Mouse (Mus musculus) left cerebral cortex, postnatal 10 days (tissue): ENCODE measurements at regions not wholly inside any gene's neighbourhood (a gene's known extent, or its start where the extent isn't known, plus 50 kb on each side); places are given as distances from the start of the nearest gene placed in this dataset.

Experiments
- DNase-seq, 2 experiments: peaks; one replicate each; pipeline ENCODE4 v3.0.0; 2021 to 2022; ENCODE audit warnings: low spot score in 2 of 2, mixed read lengths in 1 of 2; ENCODE audit errors: extremely low spot score in 1 of 2
- intact Hi-C: fragments of 180-260 bp; cut with DNase I; formaldehyde crosslinking; loops from one replicate; pipeline ENCODE4 v1.15.1; 2025

DNA sequence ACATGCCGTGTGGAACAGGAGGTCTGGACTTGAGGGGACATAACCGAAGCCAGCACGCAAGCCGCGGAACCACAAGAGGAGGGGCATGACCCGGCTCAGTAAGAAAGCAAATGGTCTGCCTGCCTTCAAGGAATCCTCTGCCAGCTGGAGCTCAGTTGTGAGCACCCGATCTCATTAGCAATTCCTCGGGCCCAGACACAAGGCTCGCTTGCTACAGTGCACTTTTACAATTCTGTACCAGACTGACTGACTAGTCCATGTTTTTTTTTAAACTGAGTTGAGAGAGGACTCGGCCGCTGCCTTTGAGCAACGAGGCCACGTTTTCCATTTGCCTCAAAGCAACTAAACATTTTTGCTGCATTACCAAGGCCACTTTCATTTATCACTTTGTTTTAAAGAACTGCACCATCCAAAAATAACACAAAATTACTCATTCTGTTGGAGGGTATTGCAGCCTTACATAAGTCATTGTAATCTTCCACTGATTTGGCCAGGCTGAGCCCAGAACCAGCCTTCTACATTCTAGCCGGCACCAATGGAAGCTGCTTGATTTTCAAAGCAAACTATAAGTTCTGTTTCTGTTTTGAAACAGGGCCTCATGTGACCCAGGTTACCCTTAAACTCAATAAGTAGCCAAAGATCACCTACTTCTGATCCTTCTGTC lies 245.9 kb upstream of the Tsc22d2 start:
- intact Hi-C loops = no loop called here

DNA sequence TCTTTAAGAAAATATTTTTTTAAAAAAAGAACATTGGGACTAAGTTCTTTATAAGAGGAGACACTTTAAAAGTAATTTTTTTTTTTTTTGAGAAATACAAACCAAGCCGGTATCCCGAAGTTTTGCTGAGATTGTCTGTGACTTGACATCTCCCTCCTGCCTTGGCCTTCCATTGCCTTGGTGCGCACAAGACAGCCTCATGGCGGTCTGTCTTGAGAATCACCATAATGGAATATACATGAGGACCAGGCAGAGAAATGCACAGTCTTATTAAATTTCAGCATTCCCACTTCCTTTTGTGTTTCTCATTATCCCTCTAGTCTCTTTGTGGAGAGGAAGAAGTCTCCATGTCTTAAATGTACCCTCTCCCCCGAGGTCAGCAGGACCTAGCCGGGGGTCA lies 244.7 kb upstream of the Tsc22d2 start:
- intact Hi-C loops = no loop called here
- DNase-seq = no peak

More for the DNA sequence above, 245.9 kb upstream of the Tsc22d2 start:
- peak; percentile 34 to 52 for DNase-seq

DNA sequence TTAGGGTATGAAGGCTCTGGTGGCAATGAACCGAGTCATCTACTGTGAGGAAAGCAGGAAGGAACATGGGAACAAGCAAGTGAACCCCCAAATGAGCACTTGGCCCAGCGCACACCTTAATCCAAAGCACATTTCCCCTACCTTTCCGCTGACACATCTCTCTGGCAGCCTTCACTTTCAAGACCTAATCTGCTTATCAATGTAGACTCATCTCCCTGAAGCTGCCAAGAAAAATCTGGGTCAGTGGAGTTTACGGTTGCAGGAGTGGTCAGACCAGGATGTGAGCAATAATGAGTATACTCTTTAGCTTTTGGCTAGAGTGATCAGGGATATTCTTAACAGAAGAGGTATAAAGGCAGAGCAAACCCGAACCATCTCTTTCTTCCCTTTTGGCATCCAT lies 242.4 kb upstream of the Tsc22d2 start:
- intact Hi-C loops = no loop called here
- DNase-seq = no peak

DNA sequence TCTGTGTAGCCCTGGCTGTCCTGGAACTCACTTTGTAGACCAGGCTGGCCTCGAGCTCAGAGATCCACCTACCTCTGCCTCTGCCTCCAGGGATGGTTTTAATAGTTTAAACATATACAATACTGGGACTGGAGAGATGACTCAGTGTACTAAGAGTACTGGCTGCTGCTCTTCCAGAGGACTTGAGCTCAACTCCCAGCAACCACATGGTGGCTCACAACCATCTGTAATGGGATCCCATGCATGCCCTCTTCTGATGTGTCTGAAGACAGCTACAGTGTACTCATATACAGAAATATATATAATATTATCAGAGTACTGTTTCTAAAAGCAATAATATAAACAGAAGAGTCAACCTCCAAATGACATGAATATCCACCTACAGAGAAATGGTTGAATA lies 240.7 kb upstream of the Tsc22d2 start:
- no peak for DNase-seq
- intact Hi-C loops = no loop called here

DNA sequence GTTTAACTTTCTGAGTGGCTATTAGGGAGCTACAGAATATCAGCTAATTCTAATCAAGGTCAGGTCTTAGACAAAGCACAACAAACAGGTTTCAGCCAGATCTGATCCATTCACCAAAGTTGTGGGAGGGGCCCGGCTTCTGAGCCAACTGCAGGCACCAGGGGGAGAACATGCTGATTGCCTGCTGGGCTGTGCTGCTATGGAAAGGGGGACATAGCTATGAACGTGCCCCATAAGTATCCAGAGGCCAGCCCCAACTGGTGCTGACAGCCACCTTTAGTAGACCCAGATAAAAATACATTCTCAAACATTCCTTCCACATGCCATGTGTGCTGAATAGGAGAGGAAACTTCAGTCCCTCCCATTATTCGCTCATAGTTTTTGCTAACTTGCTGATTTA lies 232.8 kb upstream of the Tsc22d2 start:
- no peak for DNase-seq
- intact Hi-C loops = no loop called here

DNA sequence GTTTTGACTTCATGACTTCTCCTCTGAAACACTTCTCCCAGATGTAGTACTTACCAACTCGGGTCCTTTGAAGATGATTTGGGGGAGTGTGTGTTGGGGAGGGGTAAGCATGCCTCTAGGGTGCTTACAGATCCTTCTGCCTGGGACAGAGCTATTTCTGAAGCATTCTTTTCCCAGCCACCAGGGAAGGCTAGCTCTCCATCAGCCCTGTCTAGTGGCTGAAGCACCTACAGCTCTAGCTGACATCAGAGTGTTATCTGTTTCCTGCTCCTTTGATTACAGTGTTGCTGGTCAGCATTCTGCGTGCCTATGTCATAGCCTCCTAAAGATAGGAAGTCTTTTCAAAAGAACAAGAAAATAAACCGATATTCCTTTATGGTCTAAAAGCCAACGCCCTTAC lies 232.2 kb upstream of the Tsc22d2 start:
- DNase-seq = no peak
- intact Hi-C loops = no loop called here

DNA sequence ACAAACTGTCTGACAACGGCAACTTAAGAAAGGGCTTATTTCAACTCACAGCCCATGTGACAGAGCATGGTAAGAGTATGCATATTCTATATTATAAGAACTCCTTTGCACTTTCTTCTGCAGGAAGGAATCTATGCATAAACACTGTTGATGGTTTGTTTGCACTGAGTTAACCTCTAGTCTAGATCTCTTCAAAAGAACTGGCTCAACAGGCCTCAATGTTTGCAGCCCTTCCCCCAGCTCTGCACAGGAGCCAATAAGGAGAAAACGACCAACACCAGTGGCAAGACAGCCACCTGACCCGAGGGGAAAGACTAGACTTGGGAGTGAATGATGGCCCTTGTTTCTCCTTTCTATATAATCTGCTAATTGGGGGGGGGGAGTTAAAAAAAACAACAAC lies 231.2 kb upstream of the Tsc22d2 start:
- intact Hi-C loops = no loop called here
- no peak for DNase-seq

DNA sequence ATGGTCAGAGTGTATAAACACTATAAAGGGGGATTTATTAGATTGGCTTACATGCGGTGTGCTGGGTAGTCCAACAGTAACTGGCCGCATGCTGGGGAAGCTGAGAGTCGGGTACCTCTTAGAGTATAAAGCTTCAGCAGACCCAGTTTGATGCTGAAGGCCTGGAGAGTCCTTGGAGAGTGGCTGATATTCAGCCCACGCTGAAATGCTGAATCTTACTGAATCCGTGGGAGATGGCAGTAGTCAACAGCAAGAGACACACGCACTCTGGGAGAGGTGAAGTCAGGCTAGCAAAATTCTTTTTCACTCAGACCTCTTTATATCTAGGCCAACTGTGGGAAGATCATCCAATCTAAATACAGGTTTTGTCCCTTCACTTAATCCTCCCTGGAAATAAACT lies 214.1 kb upstream of the Tsc22d2 start:
- intact Hi-C loops = no loop called here
- DNase-seq = no peak

DNA sequence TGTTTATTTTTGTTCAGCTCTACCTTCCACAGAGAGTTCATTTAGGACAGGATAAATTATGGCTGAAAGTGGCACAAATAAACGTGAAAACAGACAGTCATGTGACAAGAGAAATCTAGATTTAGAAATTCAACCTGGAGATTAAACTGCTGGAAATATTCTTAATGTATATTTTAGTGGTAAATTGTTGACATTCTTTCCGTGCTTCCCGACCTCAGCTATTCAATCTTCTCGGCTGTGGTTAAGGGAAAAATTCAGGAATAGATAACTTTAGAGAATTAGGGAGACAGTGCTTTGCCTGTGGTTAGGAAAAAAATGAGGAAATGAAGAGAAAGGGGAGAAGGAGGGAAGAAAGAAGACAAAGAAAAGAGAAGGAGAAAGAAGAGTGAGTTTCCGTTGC lies 211.7 kb upstream of the Tsc22d2 start:
- intact Hi-C loops = no loop called here
- no peak for DNase-seq

DNA sequence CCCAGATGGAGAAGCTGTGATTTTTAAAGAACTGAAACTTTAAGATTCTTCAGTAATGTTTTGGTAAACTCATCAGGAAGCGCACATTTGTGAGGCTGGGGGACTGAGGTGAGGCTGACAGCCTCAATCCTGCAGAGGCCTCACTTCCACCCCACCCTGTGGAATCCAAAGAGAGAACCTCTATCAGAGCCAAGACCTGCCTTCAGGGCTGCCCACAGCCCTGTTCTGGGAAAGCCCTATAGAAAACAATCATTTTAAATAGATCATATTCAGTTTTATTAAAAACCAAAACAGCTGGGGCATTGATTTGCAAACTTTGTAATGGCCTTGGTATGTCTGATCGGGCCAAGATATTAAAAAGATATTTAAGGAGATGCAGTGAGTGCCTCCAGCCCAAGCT lies 210.7 kb upstream of the Tsc22d2 start:
- intact Hi-C loops = no loop called here

DNA sequence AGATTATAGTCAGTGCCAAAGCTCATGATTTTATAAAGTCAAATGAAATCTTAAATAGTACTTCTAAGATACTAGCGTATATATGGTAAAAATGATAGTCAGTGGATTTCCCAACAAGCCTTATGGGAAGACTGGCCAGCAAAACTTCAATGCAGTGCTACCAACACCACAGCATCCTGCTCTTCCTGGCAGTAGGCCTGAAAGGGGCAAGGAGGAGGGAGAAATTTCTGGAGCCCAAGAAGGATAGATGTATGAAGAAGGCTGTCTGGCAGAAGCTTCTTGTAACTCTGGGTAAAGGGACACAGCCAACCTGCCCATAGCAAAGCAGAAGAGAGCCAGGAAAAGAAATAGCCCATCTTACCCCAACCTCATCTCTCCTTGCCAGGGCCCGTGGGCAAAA lies 209.0 kb upstream of the Tsc22d2 start:
- intact Hi-C loops = no loop called here
- DNase-seq = no peak

More for the DNA sequence above, 210.7 kb upstream of the Tsc22d2 start:
- DNase-seq = no peak

DNA sequence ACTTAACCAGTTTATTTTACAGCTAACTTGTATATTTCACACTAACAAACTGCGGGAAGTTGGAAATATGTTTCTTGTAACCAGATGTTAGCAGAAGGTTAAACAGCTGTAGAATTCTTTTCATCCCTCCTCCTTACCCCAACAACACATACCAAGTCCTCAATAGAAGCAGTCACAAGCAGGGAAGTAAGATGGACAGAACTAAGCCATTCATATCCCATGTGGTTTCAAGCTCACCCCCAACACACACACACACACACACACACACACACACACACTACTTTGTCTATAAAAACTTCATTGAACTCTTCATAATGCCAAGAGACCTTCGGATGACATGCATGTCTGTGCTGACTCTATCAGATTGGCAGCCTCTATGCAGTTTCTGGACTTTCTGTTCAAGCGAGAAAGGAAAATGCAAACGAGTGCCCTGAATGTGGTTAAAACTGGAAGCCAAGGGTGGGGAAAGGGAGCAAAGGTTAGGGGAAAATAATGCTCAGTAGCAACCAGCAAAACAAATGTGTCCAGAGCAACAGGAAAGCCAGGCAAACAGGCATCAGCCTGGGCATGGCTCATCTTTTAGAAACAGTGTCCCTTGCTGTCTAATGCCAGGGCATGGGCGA lies 207.6 kb upstream of the Tsc22d2 start:
- no peak for DNase-seq
- intact Hi-C loops = no loop called here

DNA sequence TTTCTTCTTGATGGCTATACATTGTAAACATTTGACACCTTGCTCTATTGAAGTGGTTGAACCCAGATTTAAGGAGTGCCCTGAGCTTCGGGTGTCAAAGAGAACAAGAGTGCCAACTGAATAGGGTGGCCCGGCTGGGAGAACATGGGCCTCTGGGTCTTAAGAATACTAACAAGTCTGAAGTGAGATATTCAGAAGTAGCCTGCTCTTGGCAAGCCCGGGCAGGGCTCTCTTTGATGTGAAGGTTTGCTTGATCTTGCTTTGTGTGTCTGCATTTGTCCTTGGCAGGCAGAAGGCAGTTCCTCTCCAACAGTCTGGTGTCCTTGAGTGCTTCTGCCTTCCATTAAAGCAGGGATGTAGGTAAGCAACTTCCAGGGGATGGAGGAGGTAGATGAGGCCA lies 203.5 kb upstream of the Tsc22d2 start:
- no peak for DNase-seq
- intact Hi-C loops = no loop called here

DNA sequence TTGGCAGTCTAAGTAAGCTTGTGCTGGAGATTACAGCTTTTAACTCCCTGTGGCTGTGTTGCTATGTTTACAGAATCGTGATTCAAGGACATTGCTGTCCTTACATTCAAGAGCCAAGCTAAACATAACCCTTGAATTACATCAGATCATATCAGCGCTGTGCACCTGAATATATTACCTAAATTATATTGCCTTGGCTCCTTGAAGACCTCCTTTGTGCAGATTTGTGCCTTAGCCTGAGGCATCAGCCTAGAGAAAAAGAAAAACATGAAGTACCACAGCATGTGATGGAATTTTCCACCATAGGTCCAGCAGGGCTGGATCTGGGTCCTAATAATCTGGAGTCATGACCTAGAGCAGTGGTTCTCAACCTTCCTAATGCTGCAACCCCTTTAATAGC lies 189.8 kb upstream of the Tsc22d2 start:
- intact Hi-C loops = no loop called here
- DNase-seq = no peak

DNA sequence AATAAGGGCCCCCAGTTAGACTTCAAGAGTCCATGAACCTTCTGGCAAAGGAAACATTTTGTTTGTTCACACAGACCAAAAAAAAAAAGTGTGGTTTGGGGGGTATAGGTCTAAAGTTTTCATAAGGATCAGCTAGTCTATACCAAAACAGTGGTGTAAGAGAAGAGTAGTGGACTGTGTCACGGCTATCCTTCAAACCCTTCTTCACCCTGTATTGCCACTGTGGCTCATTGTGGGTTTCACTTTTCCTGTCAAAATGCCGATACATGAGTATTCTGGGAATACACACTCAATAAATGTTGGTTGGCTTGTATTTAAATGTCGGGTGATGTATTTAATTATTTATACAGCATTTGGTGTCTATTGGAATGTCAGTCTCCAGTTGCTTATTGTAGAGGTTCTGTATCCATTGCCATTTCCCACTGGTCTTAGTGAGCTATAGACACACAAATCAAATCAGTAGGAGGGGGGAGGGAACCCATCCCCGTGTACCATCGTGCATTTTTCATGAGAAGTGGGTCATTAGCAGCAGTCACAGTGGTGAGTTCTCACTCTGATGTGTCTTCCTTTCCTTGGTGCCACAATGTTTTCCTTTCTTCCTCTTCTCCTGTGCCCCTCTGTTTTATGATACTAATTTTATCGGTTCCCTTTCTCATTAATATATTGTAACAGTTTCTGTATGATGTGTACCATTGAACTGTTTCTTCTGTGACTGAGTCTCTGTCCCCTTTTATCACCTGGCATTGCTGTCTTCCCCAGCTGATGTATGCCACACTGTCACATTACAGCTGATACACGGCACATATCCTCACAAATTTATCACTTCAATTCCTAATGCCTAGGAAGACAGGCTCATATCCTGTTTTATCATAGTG lies 187.8 kb upstream of the Tsc22d2 start:
- intact Hi-C loops = no loop called here

DNA sequence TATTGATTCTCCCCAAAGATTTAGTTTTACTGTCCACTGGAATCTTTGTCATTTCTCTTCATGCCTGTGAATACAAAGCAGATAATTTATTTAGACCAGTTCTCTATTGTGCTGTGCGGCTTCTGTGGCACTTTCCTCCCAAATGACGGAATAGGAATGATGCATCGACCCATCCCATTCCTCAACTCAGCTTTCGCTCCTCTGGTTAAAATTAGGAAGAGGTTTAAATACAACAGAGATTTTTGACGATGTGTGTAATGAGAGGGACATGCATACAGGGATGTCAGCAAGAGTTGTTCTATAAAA lies 187.2 kb upstream of the Tsc22d2 start:
- intact Hi-C loops = no loop called here
- DNase-seq = no peak

More for the DNA sequence above, 187.8 kb upstream of the Tsc22d2 start:
- no peak for DNase-seq

DNA sequence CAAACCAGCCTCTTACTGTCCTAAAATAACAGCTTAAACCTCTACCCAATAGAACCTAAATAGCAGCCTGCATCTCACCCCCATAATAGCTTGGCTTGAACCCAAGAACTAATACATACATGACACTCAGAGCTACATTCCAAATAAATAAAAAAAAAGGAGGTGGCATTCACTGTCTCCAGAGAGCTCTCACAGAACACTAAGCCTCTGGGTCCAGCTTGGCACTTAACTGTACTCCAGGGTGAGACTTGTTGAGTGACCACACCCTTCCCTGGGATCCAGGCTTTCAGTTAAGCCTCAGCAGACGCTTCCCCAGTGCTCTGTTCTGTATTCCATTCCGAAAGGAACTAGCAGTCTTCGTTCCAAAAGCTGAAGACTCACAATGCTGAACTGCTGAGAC lies 186.3 kb upstream of the Tsc22d2 start:
- intact Hi-C loops = no loop called here
- no peak for DNase-seq

DNA sequence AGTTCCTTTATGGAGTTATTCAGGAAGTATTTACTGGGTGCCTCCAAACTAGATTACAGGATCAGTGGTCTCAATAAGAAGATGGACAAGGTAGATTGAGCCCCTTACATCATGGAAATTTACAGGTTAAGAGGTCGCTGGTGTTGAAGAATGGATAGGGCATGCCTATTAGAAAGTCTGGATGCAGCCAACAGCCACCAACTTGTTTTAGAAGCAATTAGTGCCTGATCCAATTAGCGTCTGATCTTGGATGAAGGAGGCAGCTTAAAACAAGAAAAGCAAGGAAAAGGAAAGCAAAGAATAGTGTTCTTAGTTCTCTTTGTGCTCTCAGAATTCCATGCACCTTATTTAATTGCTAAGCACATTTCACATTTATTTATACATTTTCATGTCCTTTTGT lies 182.8 kb upstream of the Tsc22d2 start:
- intact Hi-C loops = no loop called here

DNA sequence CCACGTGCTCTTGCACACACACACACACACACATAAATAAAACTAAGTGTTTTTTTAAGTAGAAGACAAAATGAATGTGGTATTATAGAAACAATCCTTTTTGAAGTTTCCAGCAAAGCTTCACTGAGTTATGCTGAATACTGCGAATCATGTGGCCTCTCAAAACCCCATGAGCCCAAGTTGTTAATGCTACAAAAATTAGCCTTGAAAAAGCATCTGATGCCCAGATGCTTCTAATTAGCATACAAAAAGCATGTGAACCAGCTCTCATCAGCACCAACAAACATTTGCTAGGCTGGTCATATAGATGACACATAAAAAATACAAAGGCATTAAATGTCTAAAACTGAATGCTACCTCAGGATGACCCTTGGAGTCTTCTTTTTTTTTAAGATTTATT lies 181.2 kb upstream of the Tsc22d2 start:
- intact Hi-C loops = no loop called here
- DNase-seq = no peak

More for the DNA sequence above, 182.8 kb upstream of the Tsc22d2 start:
- DNase-seq = no peak
